Mouse (Mus musculus): Measurements from ENCODE around the gene Spag9.

The Spag9 gene

DNA sequence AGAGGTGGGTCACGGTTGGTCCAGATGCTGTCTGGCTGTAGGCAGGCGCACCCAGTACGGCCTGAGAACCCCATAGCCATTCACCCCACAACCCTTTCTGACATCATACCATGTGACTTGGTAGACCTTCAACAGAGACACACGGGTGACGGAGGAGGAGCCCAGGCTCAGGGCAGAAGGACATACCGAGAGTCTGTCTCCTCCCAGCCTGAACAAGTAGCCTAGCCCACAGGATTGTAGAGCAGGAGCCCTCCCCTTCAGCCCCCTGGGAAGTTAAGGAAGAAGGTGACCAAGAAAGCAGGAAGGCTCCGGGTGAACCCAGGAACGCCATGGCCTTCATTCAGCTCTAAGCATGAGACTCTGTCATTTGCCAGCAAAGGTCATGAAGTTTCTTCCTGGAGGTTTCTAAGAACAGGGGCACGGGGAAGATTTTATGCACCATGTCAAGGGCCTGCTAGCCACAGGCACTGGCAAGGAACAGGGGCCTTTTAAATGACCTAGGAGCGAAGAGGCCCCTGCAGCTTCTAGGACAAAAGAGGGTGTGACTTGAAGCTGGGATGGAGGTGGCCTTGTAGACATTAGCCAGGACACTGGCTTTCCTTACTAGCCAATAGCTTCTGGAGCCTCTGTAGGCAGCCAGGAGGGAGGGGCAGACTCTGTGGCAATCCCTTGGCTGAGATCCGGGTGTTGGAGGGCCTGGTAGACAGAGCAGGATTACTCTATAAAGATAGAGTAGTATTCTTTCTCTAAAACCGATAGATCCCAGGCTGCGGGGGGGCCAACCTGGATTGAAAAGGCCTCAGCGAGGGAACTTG is 163.4 kb downstream of the Spag9 start:
- no peak for DNase-seq

DNA sequence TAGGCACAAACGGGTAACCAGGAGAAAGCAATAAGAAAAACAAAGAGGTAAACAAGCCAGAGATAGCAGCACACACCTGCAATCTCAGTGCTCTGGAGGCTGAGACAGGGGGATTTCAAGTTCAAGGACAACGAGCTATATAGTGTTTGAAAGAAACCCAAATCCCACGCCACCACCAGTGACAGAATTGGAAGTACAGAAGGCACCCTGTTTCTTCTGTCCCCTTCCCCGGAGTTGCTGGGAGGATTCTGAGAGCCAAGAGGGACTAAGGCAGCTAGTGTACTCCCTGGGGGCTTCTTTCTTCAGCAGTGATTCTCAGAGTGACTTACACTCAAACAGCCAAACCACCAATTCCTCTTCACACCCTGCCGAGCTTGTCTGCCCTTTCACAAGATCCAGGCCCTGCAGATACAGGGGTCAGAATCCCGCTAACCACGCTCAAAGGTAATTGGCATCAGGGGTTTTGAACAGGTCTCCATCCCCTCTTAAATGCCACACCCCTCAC is 164.1 kb downstream of the Spag9 start:
- DNase-seq = no peak

DNA sequence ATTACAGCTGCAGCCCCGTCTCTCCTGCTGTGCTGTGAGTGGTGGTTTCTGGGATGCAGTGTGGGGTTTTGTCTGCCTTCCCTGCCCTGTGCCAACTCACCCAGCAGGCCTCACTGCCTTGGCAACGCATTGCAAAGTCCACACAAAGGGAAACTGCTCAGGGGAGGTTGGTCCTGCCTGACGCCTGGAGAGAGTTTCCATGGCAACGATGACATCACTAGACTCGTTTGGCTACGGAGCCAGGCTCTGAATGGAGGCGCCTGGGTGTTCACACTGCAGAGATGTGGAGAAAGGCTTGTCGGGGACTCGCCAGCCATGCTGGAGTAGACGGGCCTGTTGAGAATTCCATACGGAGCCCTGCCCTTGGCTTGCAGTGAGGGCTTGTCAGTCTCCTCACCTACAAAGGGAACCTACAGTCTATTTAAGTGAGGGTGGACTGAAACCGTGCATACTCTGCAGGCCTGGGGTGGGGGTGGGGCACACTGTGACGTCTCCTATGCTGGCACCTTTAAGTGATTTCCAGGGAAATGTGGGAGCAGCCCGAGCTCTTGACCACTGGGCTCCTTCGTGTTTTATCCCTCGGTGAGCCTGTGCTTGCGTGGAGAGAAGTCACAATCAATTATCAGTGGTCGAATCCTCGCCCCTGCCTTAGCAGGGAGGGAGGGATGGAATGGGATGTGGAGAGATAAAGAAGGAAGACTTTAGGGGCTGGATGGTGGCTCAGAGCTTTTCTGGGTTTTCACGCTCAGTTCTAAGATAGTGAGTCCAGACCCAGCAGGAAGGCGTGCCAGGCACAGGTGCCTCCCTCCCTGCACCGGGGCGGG is 164.8 kb downstream of the Spag9 start:
- peak; percentile 21 to 27 for DNase-seq

DNA sequence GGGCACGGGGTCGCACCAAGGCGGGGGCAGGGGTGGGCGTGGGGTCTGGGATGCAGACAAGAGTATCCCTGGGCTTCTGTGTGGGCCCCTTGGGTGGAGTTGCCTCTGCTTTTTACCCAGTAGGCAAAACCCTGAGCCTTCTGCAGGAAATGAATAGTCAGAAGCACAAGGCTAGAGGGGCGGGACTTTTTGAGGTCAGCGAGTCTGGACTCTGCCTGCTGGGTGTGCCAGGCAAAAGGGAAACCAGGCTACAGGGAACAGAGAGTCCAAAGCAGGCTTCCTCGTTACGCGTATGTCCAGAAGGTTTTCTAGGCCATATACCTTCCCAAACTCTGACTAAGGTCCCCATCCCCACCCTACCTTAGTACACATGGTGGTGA is 165.4 kb downstream of the Spag9 start:
- no peak for DNase-seq

DNA sequence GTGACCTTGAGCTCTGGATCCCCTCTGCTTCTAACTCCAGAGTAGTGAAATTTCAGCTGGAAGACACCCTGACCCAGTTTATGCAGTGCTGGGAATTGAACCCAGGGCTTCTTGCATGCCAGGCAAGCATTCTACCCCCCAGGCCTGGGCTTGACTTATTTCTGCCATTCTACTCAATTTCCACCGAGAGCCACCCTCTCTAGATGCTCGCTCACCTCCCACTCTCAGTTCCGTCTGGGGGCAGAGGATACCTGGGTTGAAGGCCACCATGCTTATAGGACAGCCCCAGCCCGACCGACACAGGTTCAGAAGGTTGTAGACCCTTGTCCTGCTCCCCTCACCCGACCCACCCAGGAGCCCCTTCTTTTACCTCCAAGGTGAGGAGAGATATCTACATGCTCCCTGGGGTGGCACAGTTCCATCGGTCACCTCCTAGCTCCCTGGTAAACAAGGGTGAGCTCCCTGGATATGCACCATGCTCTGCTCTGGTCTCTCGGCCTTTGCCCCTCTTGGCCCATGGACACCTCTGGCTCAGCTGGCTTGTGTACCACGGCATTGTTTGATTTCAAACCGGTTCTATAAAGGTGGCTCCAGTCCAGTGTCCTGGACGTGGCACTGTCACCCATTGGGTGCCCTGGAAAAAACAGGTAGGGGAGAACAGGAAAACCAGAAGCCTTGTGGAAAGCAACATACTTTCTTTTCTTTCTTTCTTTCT is 166.1 kb downstream of the Spag9 start:
- DNase-seq = no peak

DNA sequence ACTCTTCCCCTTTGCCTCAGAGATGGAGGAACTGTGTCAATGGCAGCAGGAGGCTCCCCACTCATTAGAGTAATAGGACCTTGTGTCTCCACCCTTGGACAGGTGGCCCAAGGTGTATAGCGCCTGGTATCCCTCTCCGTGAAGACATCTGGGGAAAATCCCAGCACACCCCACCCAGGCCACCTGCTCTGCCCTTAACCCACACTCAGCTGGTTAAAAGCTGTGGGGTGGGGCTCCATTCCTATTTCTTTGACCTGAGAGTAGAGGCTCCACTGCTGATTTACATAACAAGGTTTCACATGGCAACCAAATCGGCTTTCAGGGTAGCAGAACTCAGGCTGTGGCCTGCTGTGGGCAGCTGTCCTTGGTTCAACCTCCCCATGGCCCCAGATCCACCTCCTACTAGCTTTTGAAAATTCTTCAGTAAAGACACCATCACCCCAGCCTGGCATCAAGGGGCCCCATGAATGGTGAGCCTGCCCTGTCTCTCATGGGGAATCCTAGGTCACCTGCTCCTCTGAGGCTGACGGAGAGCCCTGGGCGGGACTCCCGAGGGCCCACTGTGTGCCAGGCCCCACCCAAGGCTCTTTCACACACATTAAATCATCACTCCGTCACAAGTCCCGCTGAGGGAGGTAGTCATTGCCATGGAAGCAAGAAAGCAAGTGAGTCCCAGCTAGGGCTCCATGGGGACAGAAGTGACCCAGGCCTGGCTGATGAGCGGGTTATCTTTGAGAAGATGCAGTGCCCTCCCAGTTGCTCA is 167.3 kb downstream of the Spag9 start:
- DNase-seq = no peak

DNA sequence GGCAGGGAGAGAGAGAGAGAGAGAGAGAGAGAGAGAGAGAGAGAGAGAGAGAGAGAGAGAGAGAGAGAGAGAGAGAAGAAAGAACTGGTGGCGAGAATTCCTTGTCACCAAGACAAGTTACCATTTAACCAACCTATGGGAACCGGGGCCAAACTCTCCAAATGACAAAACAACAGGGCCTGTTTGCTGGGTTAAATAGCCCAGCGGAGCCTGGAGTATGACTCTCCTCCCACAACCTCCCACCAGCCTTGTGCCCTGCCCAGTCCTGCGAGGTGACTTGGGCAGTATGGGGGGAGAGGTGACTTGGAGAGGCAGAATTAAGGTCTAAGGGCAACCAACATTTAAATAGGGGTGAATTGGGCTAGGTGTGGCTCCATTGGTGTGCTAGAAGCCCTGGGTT is 169.9 kb downstream of the Spag9 start:
- DNase-seq = no peak

DNA sequence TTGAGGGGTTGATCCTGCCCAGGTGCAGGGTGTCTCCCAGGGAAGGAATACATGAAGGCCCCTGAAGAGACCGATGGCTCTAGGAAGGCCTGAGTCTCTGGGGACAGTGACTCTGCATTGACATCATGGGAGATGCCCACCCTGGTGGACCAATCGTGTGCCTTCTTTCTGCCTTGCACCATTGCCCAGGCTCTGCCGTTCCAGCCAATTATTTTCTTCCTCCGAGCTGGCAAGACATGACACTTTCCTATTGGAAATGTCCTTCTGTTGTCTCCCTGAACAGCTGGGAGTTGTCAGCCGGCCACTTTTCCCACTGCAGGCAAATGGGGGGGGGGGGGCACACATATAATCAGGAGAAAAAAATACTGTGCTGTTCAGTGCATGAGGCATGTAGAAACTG is 172.3 kb downstream of the Spag9 start:
- no peak for DNase-seq

DNA sequence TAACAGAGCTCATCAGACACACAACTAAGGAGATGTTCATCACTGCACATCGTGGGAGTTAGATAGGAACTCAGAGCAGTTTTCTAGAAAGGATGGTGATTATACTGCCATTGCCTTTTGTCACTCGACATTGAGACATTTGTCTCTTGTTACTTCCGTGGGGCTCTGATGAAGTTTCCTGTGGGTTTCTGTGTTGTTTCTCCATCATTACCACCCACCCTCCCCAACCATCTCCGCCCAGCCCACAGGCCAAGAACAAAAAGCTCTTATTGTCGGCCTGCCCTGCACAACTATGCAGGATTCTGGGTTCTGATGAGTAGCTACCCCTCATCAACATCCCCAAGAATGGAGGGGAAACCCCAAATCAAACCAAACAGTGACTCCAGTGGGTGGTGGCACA is 173.7 kb downstream of the Spag9 start:
- no peak for DNase-seq

DNA sequence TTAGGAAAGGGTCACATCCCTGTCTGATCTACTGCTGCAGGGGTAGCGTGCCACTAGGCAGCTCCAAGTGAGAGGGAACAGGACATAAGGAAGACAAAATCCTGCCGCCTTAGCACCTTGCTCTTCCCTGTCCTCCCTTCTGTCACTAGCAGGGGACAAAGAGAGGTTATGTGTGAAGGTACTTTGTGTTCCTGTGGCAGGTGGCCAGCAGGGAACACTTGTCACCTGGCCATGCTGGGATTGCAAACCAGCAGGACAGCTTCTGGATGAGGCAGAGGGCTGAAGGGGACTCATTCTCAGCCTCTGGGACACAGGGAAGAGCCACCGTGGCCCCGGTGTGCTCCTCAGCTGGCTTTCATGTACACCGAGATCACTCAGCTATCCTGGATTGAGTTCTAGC is 175.8 kb downstream of the Spag9 start:
- no peak for DNase-seq

DNA sequence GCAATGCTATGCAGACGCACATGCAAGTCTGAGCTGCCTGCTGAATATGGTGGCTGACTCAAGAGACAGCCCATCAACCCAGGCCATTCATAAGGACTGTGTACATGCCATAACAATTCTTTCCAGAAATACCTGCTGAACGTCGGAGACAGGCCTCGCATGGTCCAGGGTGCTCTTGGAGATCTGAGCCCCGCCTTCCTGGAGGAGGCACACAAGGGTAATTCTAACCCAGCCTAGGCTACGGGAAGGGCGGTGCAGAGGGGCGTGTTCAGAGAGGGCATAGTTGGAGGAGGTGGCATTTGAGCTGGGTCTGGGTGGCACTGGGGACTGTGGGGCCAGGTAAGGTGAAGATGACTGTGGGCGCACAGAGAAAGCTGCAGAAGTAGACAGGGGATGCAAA is 176.3 kb downstream of the Spag9 start:
- DNase-seq = no peak

DNA sequence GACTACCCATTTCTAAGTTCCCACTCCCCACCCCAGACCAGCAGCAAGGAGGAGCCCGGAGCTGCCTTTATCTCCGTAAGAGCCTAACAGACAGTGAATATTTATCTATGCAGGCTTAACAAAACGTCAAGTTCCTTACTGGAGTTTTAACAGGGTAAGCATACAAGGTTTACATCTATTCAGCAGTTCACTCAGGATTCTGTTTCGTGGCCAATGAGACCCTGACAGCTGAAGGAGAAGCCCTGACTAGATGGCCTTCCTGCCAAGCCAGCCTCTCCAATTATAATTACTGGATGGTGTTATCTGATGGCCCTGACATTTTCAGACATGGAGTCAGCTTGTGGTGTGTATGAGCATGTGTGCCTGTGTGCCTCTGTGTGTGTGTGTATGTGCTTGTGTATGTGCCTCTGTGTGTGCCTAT is 177.8 kb downstream of the Spag9 start:
- DNase-seq = no peak

DNA sequence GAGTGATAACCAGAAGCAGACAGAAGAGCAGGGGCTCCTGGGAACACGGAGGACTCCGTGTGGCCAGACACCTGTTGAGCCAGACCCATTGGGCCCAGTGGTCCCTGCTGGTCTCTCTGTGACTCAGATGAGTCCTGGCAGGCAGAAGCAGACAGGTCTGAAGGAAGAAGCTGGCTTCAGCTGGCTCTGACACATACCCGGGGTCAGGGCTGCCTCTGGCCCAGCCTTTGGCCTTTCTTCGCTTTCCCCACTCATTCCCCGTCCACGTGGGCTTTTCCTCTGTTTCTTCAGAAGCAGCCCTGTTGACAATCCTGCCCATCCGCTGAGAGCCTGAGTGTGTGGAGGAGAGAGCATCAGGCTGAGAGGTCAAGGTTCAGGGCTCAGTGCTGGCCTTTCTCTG is 179.4 kb downstream of the Spag9 start:
- DNase-seq = no peak

Measured in B cell, adult 2 months (primary cell).